Mouse (Mus musculus): Measurements from ENCODE around the gene 1810009A15Rik.
"Not testable (repeated sequence)": the region's sequence is repeated elsewhere in the genome, so short reads cannot be mapped to it uniquely, and the experiment has no call there.

The 1810009A15Rik gene

DNA sequence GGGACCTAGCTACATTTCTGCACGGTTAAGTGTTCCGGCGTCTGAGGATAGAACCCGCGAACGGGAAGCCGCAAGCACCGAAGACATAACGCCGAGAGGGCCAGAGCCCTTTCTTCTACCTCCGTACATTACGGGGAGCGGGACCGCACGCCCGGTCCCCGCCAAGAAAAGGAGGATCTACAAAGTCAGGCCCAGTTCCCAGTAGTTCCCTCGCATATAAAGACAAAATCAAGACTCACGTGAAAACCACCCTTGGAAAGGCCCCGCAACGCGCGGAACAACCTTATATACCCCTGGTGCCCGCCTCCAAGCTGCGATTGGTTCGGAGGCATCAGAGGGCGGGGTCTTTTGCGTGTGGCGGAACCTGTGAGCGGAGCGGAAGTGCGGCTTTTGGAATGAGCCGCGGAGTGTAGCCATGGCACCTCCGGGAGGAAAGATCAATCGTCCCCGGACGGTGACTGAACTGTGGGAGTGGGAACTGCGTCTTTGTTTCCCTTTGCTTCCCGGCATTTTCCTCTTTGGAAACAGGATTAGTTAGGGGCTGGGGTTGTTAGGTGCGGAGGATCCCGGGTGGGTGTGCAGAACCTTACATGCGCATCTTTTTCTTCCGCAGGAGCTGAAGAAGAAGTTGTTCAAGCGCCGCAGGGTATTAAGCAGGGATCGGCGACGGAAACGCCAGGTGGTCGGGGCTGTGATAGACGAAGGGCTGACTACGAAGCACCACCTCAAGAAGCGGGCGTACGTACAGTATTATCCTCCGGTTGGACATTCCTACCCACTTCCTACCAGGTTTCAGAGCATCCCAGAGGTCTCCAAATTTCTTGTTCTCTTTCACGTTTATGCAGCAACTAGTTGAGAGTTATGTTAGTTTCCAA lies at the start of gene 1810009A15Rik, which contains the start of gene Gm49416:
Gene 1810009A15Rik, plus strand, starts transcription at position 343 of the 875 bp plus-strand sequence.
Gene Gm49416, plus strand, starts transcription at position 416 of the 875 bp plus-strand sequence.
- DNase-seq (ENCODE audit: low read depth in 2 of 2, low spot score in 2 of 2) = peak; percentile 94

DNA sequence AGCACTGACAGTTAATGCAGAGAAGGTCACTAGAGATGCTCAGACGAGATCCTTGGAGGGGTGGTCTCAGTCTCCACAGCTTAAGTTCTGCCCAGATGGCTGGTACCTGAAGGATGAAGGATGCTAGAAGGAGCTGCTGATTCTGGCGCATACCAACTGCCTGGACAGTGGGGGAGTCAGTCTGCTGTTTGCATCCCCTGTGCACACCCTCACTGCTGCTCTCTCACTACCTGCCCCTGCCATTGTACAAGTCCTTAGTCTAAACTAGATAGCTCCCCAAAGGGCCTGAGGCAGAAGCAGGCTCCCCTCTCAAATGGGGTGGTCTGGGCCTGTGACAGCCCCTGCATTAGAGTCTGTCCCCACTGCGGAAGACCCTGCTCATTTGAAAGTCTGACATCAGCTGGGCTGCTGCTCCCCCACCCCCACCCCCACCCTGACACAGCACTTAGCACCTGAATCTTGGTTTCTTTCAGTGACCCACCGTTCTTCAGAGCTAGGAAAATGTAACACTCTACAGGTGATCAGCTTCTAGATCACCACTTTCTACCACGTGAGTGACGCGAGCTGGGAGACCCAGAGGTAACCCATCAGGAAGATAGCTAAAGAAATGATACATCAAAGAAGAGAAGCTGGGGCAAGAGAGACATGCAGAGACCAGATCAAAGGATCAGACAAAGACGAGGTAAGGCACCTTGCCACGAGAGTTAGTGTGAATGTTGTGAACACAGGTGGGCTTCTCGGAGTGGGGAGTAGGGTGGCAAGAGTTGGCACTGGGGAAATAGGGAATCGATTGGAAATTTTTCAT lies 49.3 kb upstream of the 1810009A15Rik start, which contains the start of gene Gng3:
Gene Gng3, minus strand, starts transcription at position 92 of the 805 bp plus-strand sequence.
- no peak for DNase-seq (ENCODE audit: low read depth in 2 of 2, low spot score in 2 of 2)

- peak in 1 of 2 experiments; percentile 26 for DNase-seq (ENCODE audit: low read depth in 2 of 2, low spot score in 2 of 2)
Measured at GRCm38 (mm10) chr19:8839908-8840791, 48.5 kb upstream of the 1810009A15Rik start.

DNA sequence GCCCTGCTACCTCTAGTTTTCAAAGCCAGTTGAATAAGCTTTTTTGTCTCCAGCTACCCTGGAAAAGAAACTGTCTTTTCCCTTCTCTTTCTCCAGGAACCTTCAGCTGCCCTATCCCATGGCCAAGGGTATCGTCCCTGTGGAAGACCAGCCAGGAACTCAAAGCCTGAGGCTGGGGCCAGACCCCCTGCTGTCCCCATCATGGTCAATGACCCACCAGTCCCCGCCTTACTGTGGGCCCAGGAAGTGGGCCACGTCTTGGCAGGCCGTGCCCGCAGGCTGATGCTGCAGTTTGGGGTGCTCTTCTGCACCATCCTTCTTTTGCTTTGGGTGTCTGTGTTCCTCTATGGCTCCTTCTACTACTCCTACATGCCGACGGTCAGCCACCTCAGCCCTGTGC lies 47.6 kb upstream of the 1810009A15Rik start:
- no peak for DNase-seq (ENCODE audit: low read depth in 2 of 2, low spot score in 2 of 2)

DNA sequence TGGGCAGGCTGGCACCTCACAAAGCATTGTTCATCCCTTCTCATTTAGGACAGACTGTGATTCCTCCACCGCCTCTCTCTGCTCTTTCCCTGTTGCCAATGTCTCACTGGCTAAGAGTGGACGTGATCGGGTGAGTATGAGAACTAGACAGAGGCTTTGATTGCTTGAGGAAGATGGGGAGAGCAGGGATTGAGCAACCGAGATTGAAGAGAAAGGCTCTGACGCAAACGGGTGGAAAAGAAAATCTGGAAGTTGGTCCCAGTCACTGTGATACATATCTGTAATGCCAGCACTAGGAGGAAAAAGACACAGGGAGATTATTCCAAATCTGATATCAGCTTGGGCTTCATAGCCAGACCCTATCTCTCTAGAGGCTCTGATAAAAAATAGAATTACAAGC lies 45.7 kb upstream of the 1810009A15Rik start:
- no peak for DNase-seq (ENCODE audit: low read depth in 2 of 2, low spot score in 2 of 2)

DNA sequence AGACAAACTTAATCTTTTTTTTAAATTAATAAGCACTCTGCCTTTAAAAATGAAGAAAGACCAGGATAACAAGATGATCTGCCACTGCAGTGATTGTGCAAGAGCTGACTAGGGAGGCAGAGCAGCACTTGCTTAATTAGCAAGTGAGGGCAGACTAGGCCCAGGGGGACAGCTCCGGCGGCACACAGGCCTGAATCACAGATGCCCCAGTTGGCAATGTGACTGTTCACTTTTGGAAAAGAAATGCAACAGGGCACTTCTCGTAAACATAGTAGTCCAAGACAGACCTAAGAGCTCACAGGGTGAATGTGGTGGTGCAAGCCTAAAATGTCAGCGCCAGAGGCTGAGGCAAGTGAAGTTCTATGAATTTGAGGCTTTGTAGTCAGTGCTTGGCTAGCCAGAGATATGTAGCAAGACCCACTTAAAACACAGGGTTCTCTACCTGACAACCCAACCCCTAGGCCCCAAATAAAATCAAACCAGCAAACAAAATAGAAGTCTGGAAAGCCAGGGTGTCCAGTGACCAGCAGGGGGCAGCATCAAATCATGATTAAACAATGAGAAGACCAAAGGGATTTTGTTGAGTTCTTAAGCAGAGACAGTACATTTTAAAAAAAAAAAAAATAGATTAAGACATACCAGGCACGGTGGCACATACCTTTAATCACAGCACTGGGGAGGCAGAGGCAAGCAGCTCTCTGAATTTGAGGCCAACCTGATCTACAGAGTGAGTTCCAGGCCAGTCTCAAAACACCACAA lies 44.1 kb upstream of the 1810009A15Rik start:
- peak; percentile 71 to 88 for DNase-seq (ENCODE audit: low read depth in 2 of 2, low spot score in 2 of 2)

- no peak for DNase-seq (ENCODE audit: low read depth in 2 of 2, low spot score in 2 of 2)
Measured at GRCm38 (mm10) chr19:8848356-8848755, 40.3 kb upstream of the 1810009A15Rik start.

GRCm38 (mm10) chr19:8850402-8850901 lies 38.2 kb upstream of the 1810009A15Rik start, which contains the start of gene Lrrn4cl:
Lrrn4cl (plus strand) TSS chr19:8850768.
- DNase-seq (ENCODE audit: low read depth in 2 of 2, low spot score in 2 of 2) = no peak

- no peak for DNase-seq (ENCODE audit: low read depth in 2 of 2, low spot score in 2 of 2)
Measured at GRCm38 (mm10) chr19:8851639-8852038, 37.0 kb upstream of the 1810009A15Rik start.

GRCm38 (mm10) chr19:8852236-8852928 lies 36.3 kb upstream of the 1810009A15Rik start:
- DNase-seq (ENCODE audit: low read depth in 2 of 2, low spot score in 2 of 2) = no peak

DNA sequence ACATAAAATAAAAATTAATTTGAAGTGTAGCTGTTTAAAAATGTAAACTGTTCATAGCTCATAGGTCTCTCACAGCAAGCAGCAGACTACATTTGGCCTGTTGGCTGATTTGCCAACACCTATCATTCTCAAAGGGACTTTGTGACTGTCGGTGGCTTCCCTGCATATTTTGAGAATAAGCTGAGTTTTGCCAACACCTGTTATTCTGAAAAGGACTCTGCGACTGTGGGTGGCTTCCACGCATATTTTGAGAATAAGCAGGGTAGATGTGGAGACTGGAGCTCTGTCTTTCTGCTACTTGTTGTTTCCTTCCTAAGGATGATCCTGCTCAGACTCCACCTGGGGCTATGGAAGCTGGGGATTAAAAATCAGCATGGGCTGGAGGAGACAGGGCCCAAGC lies 35.5 kb upstream of the 1810009A15Rik start:
- DNase-seq (ENCODE audit: low read depth in 2 of 2, low spot score in 2 of 2) = no peak

GRCm38 (mm10) chr19:8857689-8858088 lies 31.0 kb upstream of the 1810009A15Rik start:
- DNase-seq (ENCODE audit: low read depth in 2 of 2, low spot score in 2 of 2) = no peak

DNA sequence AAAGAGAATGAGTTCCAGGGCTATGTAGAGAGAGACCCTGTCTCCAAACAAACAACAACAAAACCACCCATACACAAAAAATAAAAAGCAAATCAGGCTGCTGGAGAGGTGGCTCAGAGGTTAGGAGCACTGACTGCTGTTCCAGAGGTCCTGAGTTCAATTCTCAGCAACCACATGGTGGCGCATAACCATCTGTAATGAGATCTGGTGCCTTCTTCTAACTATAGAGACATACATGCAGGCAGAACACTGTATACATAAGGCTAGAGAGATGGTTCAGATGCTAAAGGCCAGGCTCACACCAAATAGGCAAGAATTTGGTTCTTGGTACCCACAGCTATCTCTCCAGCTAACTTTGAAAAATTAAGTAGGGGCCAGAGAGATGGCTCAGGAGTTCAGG lies 29.6 kb upstream of the 1810009A15Rik start:
- DNase-seq (ENCODE audit: low read depth in 2 of 2, low spot score in 2 of 2) = peak; percentile 43 to 47

GRCm38 (mm10) chr19:8864265-8864664 lies 24.4 kb upstream of the 1810009A15Rik start:
- DNase-seq (ENCODE audit: low read depth in 2 of 2, low spot score in 2 of 2) = no peak

DNA sequence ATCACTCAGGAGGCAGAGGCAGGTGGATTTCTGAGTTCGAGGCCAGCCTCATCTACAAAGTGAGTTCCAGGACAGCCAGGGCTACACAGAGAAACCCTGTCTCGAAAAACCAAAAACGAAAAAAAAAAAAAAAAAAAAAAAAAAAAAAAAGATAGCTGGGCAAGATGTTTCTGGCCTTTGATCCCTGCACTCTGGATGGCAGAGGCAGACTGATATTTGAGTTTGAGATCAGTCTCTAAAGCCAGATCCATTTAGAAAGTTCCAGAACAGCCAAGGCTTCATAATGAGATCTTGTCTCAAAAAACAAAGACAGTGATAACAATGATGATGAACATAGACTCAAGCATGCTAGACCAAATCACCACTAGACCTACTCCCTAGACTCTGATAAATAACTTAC lies 18.3 kb upstream of the 1810009A15Rik start:
- not testable (repeated sequence) for DNase-seq (ENCODE audit: low read depth in 2 of 2, low spot score in 2 of 2)

- DNase-seq (ENCODE audit: low read depth in 2 of 2, low spot score in 2 of 2) = no peak
Measured at GRCm38 (mm10) chr19:8870838-8871237, 17.8 kb upstream of the 1810009A15Rik start.

DNA sequence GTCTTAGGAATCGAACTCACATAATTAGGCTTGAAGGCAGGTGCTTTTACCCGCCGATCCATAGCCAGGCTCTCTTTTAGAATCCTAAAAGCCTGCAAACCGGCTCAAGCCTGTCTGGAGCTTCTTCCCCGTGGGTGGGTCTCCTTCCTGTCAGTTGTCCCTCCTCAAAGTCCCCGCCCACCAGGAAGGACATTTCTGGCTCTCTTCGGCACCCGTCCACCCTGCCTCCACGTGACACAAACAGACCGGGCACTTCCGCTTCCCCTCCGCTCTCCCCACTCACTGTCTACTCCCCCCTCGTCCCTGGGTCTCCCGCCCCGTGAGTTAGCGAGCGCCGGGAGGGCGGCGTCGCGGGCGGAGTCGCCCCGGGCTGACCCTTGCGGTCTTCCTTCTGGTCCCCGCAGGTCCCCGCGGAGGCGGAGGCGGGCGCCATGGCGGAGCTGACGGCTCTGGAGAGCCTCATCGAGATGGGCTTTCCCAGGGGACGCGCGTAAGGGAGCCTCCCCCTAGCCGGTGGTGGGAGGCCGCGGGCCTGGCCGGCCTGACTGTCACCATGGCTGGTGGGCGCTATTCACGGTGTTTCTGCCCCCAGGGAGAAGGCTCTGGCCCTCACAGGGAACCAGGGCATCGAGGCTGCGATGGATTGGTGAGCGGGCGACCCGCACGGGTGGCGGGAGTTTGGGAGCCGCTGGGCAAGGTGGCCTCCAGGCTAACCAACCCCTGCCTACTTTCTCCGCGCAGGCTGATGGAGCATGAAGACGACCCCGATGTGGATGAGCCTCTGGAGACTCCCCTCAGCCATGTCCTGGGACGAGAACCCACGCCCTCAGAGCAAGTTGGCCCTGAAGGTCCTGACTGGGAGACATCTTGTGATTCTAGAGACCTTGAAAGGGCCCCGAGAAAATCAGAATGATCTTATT lies 17.1 kb upstream of the 1810009A15Rik start, which contains the start of gene Ubxn1:
Gene Ubxn1, plus strand, starts transcription at position 230 of the 920 bp plus-strand sequence.
- peak; percentile 89 to 95 for DNase-seq (ENCODE audit: low read depth in 2 of 2, low spot score in 2 of 2)

DNA sequence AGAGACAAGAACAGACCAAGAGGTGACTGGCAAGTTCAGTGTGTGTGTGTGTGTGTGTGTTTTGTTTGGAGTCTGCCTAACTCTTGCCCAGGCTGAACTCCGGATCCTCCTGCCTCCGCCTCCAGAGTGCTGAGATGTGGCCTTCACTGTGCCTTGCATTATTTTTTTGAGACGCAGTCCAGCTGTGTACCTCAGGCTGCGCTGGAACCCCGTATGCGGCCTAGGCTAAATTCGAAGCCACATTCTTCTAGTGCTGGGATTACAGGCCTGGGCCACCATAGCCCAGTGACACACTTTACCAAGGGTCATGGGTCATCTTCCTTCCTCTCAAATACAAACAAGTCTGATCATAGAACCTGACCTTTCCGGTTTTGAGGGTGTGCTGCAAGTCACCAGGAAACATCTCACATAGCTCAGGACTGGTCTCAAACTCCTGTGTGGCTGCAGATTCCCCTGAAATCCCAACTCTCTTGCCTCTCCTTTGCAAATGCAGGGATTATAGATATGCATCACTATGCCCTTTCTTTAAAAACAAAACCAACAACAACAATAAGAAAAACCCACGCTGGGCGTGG lies 16.3 kb upstream of the 1810009A15Rik start:
- DNase-seq (ENCODE audit: low read depth in 2 of 2, low spot score in 2 of 2) = no peak

Measured in CD8-positive naive resting alpha-beta T cell, adult 2 months (primary cell).